Mouse (Mus musculus) ES-E14 (cell line): ENCODE data around the gene Soga3. TPM values are rescaled to one million over a fixed set of nuclear protein-coding genes. Genes with fewer than 3 reads are reported as not detected.

Source experiments
- DNase-seq: peaks from one replicate; pipeline ENCODE4 v3.0.0-alpha.2; 2013; ENCODE audit warnings: low read depth, low spot score
- H3K27ac ChIP-seq: 2 replicates; pipeline ENCODE4 v1.5.1; 2012; ENCODE audit warnings: low read depth, mild to moderate bottlenecking, low read length, moderate library complexity, mixed read lengths; ENCODE audit not compliant: poor library complexity, insufficient read depth, severe bottlenecking
- H3K36me3 ChIP-seq: 2 replicates; pipeline ENCODE4 v1.6.1; 2012; ENCODE audit warnings: mild to moderate bottlenecking, low read length, moderate library complexity, mixed read lengths; ENCODE audit not compliant: control insufficient read depth, poor library complexity, insufficient read depth, severe bottlenecking
- H3K4me1 ChIP-seq, 2 experiments: fragments of 150-350 bp in 1 of 2; sonication (generic) in 1 of 2; 2 replicates each; pipeline ENCODE4 v1.6.1; 2012; ENCODE audit warnings: low read length in 2 of 2, mild to moderate bottlenecking in 1 of 2, mixed read lengths in 1 of 2; ENCODE audit not compliant: control insufficient read depth in 2 of 2, insufficient read depth in 2 of 2, poor library complexity in 1 of 2
- H3K4me3 ChIP-seq, 2 experiments: fragments of 150-350 bp in 1 of 2; sonication (generic) in 1 of 2; 2 replicates each; pipeline ENCODE4 v1.5.1; 2012; ENCODE audit warnings: low read length in 2 of 2, low read depth in 1 of 2, mild to moderate bottlenecking in 1 of 2, mixed read lengths in 1 of 2; ENCODE audit not compliant: insufficient read depth in 1 of 2, poor library complexity in 1 of 2, severe bottlenecking in 1 of 2
- H3K9ac ChIP-seq: 2 replicates; pipeline ENCODE4 v1.6.1; 2012; ENCODE audit warnings: low read depth, mild to moderate bottlenecking, low read length, mixed read lengths; ENCODE audit not compliant: poor library complexity, insufficient read depth, severe bottlenecking
- H3K9me3 ChIP-seq: fragments of 150-350 bp; sonication (generic); 2 replicates; pipeline ENCODE4 v1.6.1; 2012; ENCODE audit warnings: low read depth, mild to moderate bottlenecking, low read length; ENCODE audit not compliant: control insufficient read depth, insufficient read depth
- CHD2 ChIP-seq: IDR thresholded peaks from 2 replicates; pipeline ENCODE4 v1.6.1; 2014; ENCODE audit warnings: mild to moderate bottlenecking, low read depth, low read length, inconsistent platforms
- HCFC1 ChIP-seq: IDR thresholded peaks from 2 replicates; pipeline ENCODE4 v1.6.1; 2012; ENCODE audit warnings: low read length, inconsistent platforms, borderline replicate concordance; ENCODE audit not compliant: insufficient read depth
- MAFK ChIP-seq: IDR thresholded peaks from 2 replicates; pipeline ENCODE4 v1.6.1; 2014; ENCODE audit warnings: mild to moderate bottlenecking, low read depth, low read length, inconsistent platforms; ENCODE audit not compliant: insufficient read depth
- ZC3H11A ChIP-seq: IDR thresholded peaks from 2 replicates; pipeline ENCODE4 v1.6.1; 2012; ENCODE audit warnings: low read depth, mild to moderate bottlenecking, inconsistent platforms, low read length, borderline replicate concordance
- ZNF384 ChIP-seq: IDR thresholded peaks from 2 replicates; pipeline ENCODE4 v1.6.1; 2012; ENCODE audit warnings: low read depth, low read length, inconsistent platforms
- in situ Hi-C, 2 experiments: fragments of 600-800 bp; cut with MboI; formaldehyde crosslinking; loops; one replicate each; pipeline ENCODE4 v1.15.1; 2025; ENCODE audit warnings: low sequenced_read_pairs in 2 of 2, inconsistent platforms in 1 of 2; ENCODE audit not compliant: unreplicated experiment in 2 of 2
- total RNA-seq: library from RNA; depleted of rRNA; stranded (reverse); fragments of 300-350 nt; gene quantifications from 2 replicates; pipeline ENCODE4 v1.2.3, GENCODE M21; 2012; rRNA removed

Gene Soga3
- 11.6 and 13.3 TPM in 2 replicates for total RNA-seq

DNA sequence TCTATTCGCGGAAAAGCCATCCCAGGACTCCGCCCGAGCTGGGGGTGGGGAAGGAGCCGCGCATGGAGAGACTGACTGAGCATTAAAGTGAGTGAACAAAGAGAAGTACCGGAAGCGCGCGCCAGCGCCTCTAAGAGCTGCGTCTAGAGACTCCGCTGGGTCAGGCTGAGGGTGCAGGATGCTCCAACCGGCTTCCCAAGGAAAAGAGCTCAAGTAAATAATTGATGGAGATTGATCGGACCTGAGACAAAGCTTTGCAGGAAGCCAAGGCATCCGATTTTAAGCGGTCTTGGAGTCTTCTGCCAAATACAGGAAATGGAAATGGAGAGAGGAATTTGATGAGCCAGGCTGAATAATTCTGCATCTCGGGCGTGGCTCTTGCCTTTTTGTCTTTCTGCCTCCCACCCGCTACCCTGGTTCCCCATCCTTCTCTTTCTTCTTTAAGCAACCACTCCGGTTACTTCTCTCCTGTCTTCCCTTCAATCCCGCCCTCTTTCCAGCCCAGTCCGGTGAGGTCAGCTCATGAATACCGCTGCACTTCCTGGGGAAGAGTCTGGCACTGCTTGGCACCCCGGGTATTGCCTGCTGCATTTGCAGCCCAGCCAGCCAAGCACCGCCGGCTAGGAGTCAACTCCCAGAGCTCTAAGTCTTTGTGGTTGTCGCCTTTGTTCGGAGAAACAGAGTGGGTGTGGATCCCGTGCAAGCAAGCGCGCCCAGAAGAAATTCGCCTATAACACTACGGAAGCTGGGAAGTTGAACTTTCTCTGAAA, at the start of gene Soga3:
Soga3 (plus strand) TSS at position 274 of the 770 bp plus-strand sequence.
- Histone ChIP-seq H3K36me3 (no peaks in the 10 kb centered on the region), H3K4me3 (peak within 1 kb of the TSS; percentile 59 to 61), H3K27ac (no peak within 1 kb of the TSS; the same call in 1 of the 2 replicates), H3K9ac (no peak within 1 kb of the TSS; the same call in 1 of the 2 replicates), H3K4me1 (peaks cover 0 to 3% of the 10 kb centered on the region in 2 experiments; a peak in 2 of 4 replicates), H3K9me3 (no peaks in the 10 kb centered on the region)
- TF ChIP-seq MAFK = no peak
- no peak for TF ChIP-seq ZC3H11A
- TF ChIP-seq CHD2 = no peak
- TF ChIP-seq ZNF384 = no peak
- TF ChIP-seq HCFC1 = no peak
- in situ Hi-C loops = no loop called here
- DNase-seq = peak; percentile 49

DNA sequence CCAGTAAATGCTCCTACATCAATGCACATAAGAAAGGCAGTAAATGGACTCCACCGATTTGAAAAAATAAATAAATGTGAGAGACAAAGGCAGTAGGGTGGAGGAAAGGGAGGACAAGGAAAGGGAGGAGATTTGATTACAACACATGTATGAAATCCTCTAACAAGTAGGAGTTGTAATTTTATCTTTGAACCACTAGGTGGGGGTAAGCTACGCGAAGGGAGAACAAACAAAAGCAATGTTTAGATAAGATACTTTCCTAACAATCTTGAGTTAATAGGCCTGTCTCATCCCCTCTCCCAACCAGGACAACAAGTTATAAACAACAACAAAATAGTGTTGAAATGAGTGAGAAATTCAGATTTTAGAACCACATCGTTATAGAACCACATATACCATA, 36.7 kb upstream of the Soga3 start:
- DNase-seq = no peak
- in situ Hi-C loops = no loop called here

GRCm38 (mm10) chr10:29142556-29143105, 1.0 kb upstream of the Soga3 start:
- DNase-seq = no peak
- no peak overlapping the region for H3K27ac ChIP-seq
- H3K36me3 ChIP-seq = no peaks in the 10 kb centered on the region
- TF ChIP-seq HCFC1 = no peak
- TF ChIP-seq MAFK = no peak
- no peak for TF ChIP-seq ZNF384
- no peak for TF ChIP-seq ZC3H11A
- no peak for TF ChIP-seq CHD2
- H3K4me1 ChIP-seq = no peaks in the 10 kb centered on the region
- H3K9me3 ChIP-seq = no peaks in the 10 kb centered on the region
- in situ Hi-C loops = no loop called here
- no peak overlapping the region for H3K9ac ChIP-seq
- H3K4me3 ChIP-seq = no peak overlapping the region

More for the DNA sequence above, 36.7 kb upstream of the Soga3 start:
- no peak overlapping the region for H3K9ac ChIP-seq
- no peak overlapping the region for H3K27ac ChIP-seq
- no peaks in the 10 kb centered on the region for H3K9me3 ChIP-seq
- H3K4me1 ChIP-seq = no peaks in the 10 kb centered on the region
- TF ChIP-seq ZC3H11A = peak; percentile 26; the same call in 1 of the 2 replicates
- no peak for TF ChIP-seq HCFC1
- H3K4me3 ChIP-seq = no peak overlapping the region
- H3K36me3 ChIP-seq = no peaks in the 10 kb centered on the region

GRCm38 (mm10) chr10:29144612-29145405, 1.2 kb downstream of the Soga3 start:
- H3K27ac ChIP-seq = no peak overlapping the region
- TF ChIP-seq CHD2 = no peak
- TF ChIP-seq HCFC1 = no peak
- no peak for TF ChIP-seq MAFK
- TF ChIP-seq ZNF384 = no peak
- no peak for TF ChIP-seq ZC3H11A

More at GRCm38 (mm10) chr10:29144612-29145405, 1.2 kb downstream of the Soga3 start:
- H3K4me3 ChIP-seq = peak overlapping the region in 1 of 2 experiments; percentile 59; a peak in 3 of 4 replicates
- H3K4me1 ChIP-seq = peaks cover 0 to 3% of the 10 kb centered on the region in 2 experiments; a peak in 2 of 4 replicates
- no peak overlapping the region; the same call in 1 of the 2 replicates for H3K9ac ChIP-seq
- no peak for DNase-seq
- in situ Hi-C loops = no loop called here
- H3K36me3 ChIP-seq = no peaks in the 10 kb centered on the region
- no peaks in the 10 kb centered on the region for H3K9me3 ChIP-seq
